Mouse (Mus musculus) E14TG2a.4 (cell line): ENCODE measurements around the gene Havcr2.

Experiments used
- CTCF ChIP-seq: conservative IDR thresholded peaks from 2 replicates; pipeline ENCODE4 v1.5.1; 2014; ENCODE audit warnings: low read length
- NANOG ChIP-seq: IDR thresholded peaks from 2 replicates; pipeline ENCODE4 v1.6.1; 2014; ENCODE audit warnings: borderline replicate concordance, low read length, mixed read lengths
- POU5F1 ChIP-seq: IDR thresholded peaks from 2 replicates; pipeline ENCODE4 v1.6.1; 2014; ENCODE audit warnings: low read length, borderline replicate concordance

DNA sequence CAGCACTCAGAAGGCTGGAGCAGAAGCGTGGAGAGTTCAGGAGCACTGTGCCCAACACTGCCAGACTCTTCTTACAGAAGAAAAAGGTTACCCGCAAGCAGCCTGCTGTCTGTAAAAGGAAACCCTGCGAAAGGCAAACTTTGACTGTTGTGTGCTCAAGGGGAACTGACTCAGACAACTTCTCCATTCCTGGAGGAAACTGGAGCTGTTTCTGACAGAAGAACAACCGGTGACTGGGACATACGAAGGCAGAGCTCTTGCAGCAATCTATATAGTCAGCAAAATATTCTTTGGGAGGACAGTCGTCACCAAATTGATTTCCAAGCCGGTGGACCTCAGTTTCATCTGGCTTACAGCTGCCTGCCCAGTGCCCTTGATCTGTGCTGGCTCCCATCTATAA, 25.8 kb downstream of the Havcr2 start:
- TF ChIP-seq CTCF (no peak), NANOG (no peak), POU5F1 (no peak)
